Mouse (Mus musculus) limb, embryonic 10.5 days (tissue): ENCODE measurements around the gene Hoxc9. TPM values are rescaled to one million over a fixed set of nuclear protein-coding genes. Genes with fewer than 3 reads are reported as not detected.

Experiments used
- DNase-seq: peaks from one replicate; pipeline ENCODE4 v3.0.0-alpha.2; 2017; ENCODE audit warnings: low spot score
- H3K27ac ChIP-seq: fragments of 300-500 bp; sonication (generic); 2 replicates; pipeline ENCODE4 v1.5.1; 2016; ENCODE audit warnings: mild to moderate bottlenecking
- H3K27me3 ChIP-seq: fragments of 300-500 bp; sonication (generic); 2 replicates; pipeline ENCODE4 v1.6.1; 2016; ENCODE audit warnings: low read depth, mild to moderate bottlenecking; ENCODE audit not compliant: poor library complexity, severe bottlenecking
- H3K36me3 ChIP-seq: fragments of 300-500 bp; sonication (generic); 2 replicates; pipeline ENCODE4 v1.6.1; 2016; ENCODE audit warnings: mild to moderate bottlenecking, moderate library complexity
- H3K4me1 ChIP-seq: fragments of 300-500 bp; sonication (generic); 2 replicates; pipeline ENCODE4 v1.6.1; 2016
- H3K4me3 ChIP-seq: fragments of 300-500 bp; sonication (generic); 2 replicates; pipeline ENCODE4 v1.5.1; 2016; ENCODE audit warnings: mild to moderate bottlenecking, moderate library complexity
- H3K9me3 ChIP-seq: fragments of 300-500 bp; sonication (generic); replicated peaks from 2 replicates; pipeline ENCODE4 v1.6.1; 2016; ENCODE audit warnings: mild to moderate bottlenecking
- WGBS: fragments of 180-500 bp; shearing (Covaris S2); methylation state at CpG from one replicate; pipeline ENCODE4 v1.1.7; 2016; 5-methylcytosine and 5-hydroxymethylcytosine counted together
- polyA plus RNA-seq: library from polyadenylated mRNA; unstranded; fragments of >200 nt; fragmentation: Nextera tagmentation; extraction: Ambion mirVana; gene quantifications from 2 replicates; pipeline ENCODE4 v1.2.1, GENCODE M21; 2016

Gene Hoxc9
- polyA plus RNA-seq, 1 experiment from 2014 or later: 6.9 TPM

DNA sequence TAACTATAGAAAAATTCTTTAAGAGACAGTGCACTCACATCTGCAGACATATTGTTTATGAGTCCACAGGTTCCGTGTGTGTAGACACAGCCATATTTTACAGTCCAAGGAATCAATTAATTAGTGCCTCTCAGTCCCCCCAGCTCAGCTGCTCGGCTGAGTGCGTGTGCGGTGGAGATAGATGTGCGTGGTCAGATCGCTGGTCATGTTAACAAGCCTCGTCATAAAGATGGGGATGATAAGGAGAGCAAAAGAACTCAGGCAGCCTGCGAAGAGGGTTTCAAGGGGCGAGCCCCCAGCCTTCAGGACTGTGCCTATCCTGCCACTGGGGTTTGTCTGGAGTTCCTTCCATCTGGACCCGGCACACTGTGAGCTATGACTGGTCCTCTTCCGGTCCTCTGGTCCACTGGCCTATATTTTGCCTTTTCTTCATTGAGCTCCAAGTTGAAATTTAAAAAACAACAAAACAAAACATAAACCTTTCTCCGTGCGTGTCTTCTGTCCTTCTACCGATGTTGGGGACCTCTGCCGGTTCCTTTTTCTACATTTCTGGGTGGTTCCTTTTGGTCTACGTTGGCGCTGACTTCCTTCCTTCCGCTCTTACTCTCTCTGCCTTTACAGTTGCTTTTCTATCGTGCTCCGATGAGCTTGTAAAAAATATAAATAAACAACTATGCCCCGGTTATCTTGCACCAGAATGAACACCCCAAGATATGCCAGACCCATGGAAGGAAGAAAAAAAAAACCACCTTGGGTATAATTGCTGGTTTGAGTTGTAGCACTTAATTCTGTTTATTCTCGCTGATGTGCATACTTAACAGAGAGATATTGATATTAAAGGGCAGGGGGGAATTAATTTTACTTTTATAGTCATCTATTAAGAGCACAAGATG, 30.8 kb upstream of the Hoxc9 start:
- Histone ChIP-seq H3K4me3 (0 out of 2 replicates have a peak overlapping the region, but pooled peaks have one; percentile 18), H3K4me1 (peaks cover 28% of the 10 kb centered on the region)

DNA sequence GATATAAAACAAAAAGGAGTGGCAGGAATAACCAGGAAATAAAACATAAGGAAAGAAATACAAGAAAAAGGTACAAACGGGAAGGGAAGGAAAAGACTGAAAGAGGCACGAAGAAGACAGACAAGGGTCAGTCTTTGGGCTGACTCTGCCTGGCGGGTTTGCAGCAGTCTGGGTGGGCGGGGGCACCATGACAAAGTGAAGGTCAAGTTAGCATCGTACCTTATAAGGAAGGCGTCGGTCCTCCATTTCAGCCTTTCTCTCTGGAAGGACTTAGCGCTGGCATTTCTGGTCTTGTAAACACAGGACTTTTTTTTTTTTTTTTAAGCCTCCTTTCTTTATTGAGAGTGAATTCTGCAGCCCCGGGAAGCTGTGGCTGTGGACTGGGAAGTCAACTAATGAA, 29.0 kb upstream of the Hoxc9 start:
- Histone ChIP-seq H3K27ac (peak overlapping the region; percentile 93; the same call in 1 of the 2 replicates), H3K4me3 (peak overlapping the region; percentile 40; the same call in 1 of the 2 replicates), H3K9me3 (no peaks in the 10 kb centered on the region), H3K27me3 (peaks cover 100% of the 10 kb centered on the region), H3K4me1 (peaks cover 34% of the 10 kb centered on the region), H3K36me3 (no peaks in the 10 kb centered on the region)
- no peak for DNase-seq
- under 1% methylated on average over 9 of the region's 9 CpGs for WGBS

More for the DNA sequence above, 30.8 kb upstream of the Hoxc9 start:
- Histone ChIP-seq H3K27ac (peak overlapping the region; percentile 8; the same call in 1 of the 2 replicates), H3K9me3 (no peaks in the 10 kb centered on the region), H3K36me3 (no peaks in the 10 kb centered on the region), H3K27me3 (peaks cover 100% of the 10 kb centered on the region)
- WGBS: 10% methylated on average over 22 of the region's 22 CpGs
- DNase-seq: no peak

DNA sequence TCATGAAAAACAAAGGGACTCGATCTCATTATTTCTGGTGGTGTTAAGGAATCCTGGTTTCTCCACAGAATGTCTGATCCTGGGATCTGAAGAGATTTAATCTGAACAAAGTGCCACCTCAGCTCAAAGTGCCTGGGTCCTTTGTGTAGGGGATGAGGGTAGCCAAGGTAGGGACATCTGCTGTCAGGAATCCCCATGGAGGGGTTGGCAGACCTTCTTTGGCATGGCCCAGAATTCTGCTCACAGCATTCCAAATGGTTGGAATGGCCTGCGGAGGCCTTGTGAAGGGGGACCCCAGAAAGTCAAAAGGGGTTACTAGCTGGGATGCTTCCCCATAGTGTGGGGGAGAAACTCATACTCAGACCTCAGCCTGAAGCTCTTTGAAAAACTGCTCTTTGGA, 27.4 kb upstream of the Hoxc9 start:
- 11% methylated on average over 2 of the region's 2 CpGs for WGBS
- H3K27me3 ChIP-seq: peaks cover 100% of the 10 kb centered on the region
- peak overlapping the region; percentile 93 for H3K27ac ChIP-seq
- peak overlapping the region; percentile 40 for H3K4me3 ChIP-seq
- H3K9me3 ChIP-seq: no peaks in the 10 kb centered on the region
- H3K36me3 ChIP-seq: no peaks in the 10 kb centered on the region
- peaks cover 23% of the 10 kb centered on the region; the same call in 1 of the 2 replicates for H3K4me1 ChIP-seq
- DNase-seq: no peak

DNA sequence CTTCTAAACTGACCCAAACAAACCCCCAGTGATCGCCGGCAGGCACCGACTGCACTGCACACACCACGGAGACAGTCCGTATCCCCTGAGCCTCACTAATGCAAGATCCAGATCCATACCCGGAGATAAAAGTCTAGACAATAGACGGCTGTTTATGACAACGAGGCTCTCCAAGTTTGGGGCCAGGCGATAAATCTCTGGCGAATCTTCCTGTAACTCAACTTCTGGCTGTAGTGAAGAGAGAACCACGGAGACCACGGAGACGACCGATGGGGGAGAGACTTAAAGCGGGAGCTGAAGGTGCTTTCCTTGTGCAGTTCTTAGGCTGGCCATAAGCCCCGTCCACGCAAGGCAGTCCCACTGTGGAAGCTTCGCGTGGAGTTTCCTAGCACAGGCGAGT, 26.5 kb upstream of the Hoxc9 start:
- Histone ChIP-seq H3K9me3 (no peaks in the 10 kb centered on the region), H3K4me1 (peaks cover 26% of the 10 kb centered on the region), H3K4me3 (peak overlapping the region; percentile 40), H3K27me3 (peaks cover 100% of the 10 kb centered on the region), H3K27ac (peak overlapping the region; percentile 93), H3K36me3 (no peaks in the 10 kb centered on the region)
- WGBS: 2% methylated on average over 20 of the region's 20 CpGs
- no peak for DNase-seq

DNA sequence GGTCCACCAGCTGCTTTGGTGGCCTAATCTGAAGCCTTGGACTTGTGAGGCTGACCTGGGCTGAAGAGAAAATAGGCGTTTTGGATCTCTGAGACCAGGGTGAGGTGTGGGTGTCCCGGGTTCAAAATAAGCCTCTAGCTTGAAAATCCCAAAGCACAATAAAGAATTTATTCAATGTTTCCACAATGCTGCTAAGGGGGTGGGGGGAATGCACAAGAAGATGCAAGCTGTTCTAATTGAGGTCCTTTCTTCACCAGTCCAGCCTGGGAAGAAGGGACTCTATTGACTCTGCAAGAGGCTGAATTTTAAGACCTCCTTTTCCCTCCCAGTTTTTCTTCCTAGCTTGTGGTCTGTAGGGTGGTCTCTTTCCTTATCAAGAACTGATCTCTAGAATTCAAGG, 25.4 kb upstream of the Hoxc9 start:
- WGBS: 8% methylated on average over 2 of the region's 2 CpGs
- Histone ChIP-seq H3K27me3 (peaks cover 100% of the 10 kb centered on the region), H3K4me3 (peak overlapping the region; percentile 40), H3K9me3 (no peaks in the 10 kb centered on the region), H3K4me1 (peaks cover 32% of the 10 kb centered on the region), H3K27ac (peak overlapping the region; percentile 93), H3K36me3 (no peaks in the 10 kb centered on the region)
- DNase-seq: no peak

DNA sequence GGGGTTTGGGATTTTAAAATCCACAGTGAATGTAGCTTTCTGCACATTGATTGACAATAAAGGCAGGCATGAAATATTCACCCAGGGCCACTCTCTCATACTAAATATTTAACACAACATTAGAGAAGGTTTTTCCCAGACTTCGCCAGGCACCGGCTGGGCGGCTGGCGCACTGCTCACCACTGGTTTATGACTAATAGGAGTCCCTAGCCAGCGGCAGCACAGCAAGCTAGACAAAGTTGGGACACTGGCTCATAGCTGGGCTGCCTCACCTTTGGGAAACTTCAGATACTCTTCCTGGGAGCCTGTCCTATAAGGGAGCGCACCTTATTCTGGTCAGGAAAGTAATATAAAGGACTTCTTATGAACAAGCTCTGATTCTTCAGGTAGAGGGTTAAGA, 22.7 kb upstream of the Hoxc9 start:
- H3K36me3 ChIP-seq: no peaks in the 10 kb centered on the region
- H3K27me3 ChIP-seq: peaks cover 100% of the 10 kb centered on the region
- H3K9me3 ChIP-seq: no peaks in the 10 kb centered on the region
- 2% methylated on average over 6 of the region's 6 CpGs for WGBS
- DNase-seq: no peak
- H3K4me3 ChIP-seq: peak overlapping the region; percentile 57
- H3K27ac ChIP-seq: peak overlapping the region; percentile 93
- peaks cover 57% of the 10 kb centered on the region for H3K4me1 ChIP-seq

DNA sequence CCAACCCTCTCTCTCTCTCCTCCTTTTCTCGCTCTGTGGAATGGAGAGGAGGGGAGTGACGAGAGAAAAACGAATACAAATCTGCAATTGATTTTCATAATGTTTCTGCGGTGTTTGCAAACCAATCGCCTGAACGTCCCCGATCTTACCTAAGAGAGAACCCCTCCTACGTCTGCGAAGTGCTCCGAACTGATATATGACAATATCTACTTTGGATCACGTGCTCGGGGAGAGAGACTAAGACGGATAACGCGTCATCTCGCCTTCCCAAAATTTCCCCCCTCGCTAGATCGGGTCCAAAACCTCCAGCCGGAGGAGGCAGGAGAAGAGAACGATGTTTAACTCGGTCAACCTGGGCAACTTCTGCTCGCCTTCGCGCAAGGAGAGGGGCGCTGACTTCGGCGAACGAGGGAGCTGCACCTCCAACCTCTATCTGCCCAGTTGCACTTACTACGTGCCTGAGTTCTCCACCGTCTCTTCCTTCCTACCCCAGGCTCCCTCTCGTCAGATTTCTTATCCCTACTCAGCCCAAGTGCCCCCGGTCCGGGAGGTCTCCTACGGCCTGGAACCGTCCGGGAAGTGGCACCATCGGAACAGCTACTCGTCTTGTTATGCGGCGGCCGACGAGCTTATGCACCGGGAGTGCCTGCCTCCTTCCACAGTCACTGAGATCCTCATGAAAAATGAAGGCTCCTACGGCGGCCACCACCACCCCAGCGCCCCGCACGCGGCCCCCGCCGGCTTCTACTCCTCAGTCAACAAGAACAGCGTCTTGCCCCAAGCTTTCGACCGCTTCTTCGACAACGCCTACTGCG, 21.8 kb upstream of the Hoxc9 start, which contains the start of gene Hoxc11:
Gene Hoxc11 (plus strand): TSS at position 236 of the 815 bp plus-strand sequence.
- H3K36me3 ChIP-seq: no peaks in the 10 kb centered on the region
- peak within 1 kb of the TSS; percentile 57 for H3K4me3 ChIP-seq
- H3K4me1 ChIP-seq: peaks cover 57% of the 10 kb centered on the region
- no peaks in the 10 kb centered on the region for H3K9me3 ChIP-seq
- H3K27ac ChIP-seq: peak within 1 kb of the TSS; percentile 93
- under 1% methylated on average over 57 of the region's 57 CpGs for WGBS
- peaks cover 100% of the 10 kb centered on the region for H3K27me3 ChIP-seq
- no peak for DNase-seq

DNA sequence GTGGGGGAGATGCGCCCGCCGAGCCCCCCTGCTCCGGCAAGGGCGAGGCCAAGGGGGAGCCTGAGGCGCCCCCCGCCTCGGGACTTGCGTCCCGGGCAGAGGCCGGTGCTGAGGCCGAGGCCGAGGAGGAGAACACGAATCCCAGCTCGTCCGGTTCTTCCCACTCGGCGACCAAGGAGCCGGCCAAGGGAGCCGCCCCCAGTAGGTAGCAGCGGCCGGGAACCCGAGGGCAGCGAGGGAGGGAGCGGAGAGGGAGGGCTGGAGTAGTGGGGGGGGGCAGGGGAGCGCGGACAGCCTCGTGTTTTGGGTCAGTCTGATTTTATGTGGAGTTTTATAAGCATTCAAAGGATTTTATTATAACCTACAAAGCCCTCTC, 21.2 kb upstream of the Hoxc9 start:
- Histone ChIP-seq H3K4me3 (peak overlapping the region; percentile 57), H3K36me3 (no peaks in the 10 kb centered on the region), H3K9me3 (no peaks in the 10 kb centered on the region), H3K27me3 (peaks cover 100% of the 10 kb centered on the region), H3K27ac (peak overlapping the region; percentile 93), H3K4me1 (peaks cover 60% of the 10 kb centered on the region)
- WGBS: under 1% methylated on average over 28 of the region's 28 CpGs
- DNase-seq: no peak

DNA sequence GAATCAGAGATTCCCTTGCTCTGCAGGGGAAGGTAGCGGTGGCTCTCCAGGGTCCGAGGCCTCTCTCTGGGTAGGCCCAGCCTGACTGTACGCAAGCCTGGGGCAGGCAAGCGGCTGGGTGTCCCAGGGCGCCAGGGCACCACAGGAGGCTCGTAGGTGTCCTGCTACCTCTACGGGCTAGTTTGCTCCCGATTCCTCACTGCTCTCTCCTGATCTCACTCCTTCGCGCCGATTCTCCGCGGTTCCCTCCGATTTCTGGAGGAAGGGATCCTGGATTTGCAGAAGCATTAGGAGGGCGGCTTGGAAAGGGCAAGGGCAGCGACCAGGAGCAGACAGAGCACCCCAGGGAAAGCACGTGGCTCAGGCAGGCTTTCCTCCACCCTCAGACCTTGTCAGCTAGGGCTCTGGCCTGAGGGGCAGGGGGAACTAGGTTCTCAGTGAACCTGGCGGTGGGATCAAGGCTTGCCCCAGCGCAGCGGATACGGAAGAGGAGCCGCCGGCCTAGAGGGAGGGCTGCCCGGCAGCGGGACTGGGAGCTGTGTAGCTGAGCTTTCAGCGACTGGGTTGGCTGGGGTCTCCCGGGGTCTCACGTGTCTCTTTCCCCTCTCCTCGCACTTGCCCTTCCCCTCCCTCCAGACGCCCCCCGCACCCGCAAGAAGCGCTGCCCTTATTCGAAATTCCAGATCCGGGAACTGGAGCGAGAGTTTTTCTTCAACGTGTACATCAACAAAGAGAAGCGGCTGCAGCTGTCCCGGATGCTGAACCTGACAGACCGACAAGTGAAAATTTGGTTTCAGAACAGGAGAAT, 20.2 kb upstream of the Hoxc9 start:
- Histone ChIP-seq H3K36me3 (no peaks in the 10 kb centered on the region), H3K27me3 (peaks cover 100% of the 10 kb centered on the region), H3K4me1 (peaks cover 63% of the 10 kb centered on the region), H3K4me3 (peak overlapping the region; percentile 57), H3K27ac (peak overlapping the region; percentile 93), H3K9me3 (no peaks in the 10 kb centered on the region)
- peak; percentile 81 for DNase-seq
- under 1% methylated on average over 40 of the region's 40 CpGs for WGBS

DNA sequence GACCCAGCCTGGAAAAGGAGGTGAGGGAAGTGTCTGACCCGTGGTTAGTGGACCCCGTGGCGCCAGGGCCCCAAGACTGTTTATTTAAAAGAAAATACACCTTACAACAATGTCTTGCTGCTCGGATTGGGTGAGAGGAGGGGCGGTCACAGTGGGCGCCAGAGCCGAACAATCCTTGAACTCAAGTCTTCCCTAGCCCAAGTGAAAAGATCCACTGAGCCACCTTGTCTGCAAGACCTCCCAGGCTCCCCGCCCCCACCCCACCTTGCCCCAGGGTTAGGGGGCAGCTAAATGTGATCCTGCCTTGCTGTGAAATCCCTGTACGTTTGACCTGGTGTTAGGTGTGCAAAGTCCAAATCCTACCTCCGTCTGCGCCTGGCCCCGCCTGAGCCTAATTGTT, 19.3 kb upstream of the Hoxc9 start:
- no peak for DNase-seq
- under 1% methylated on average over 12 of the region's 12 CpGs for WGBS
- Histone ChIP-seq H3K27me3 (peaks cover 100% of the 10 kb centered on the region), H3K4me3 (peak overlapping the region; percentile 57), H3K9me3 (no peaks in the 10 kb centered on the region), H3K36me3 (no peaks in the 10 kb centered on the region), H3K27ac (peak overlapping the region; percentile 93), H3K4me1 (peaks cover 70% of the 10 kb centered on the region)

DNA sequence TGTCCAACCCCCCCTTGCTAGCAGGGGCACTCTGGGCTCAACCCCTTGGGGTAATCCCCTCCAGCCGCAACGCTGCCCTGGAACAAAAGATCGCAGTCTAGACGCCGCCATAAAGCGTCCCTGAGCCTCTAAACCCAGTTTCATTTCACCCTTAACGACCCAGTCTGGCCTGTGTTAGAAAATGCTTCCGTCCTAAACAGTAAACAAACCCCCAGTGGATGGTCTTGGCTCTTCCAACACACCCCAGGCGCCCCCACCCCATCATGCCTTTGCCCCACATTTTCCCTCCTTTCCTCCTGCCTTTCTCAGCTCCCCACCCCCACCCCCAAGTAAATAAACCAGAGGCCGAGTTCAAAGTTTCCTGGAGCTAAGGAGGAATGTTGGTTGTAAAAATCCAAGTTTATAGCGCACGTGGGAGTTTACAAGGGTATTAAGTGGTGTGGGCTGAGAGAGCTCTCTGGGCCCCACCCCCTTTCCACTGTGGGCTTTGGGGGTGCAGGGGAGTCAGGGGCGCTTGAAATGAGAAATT, 16.5 kb upstream of the Hoxc9 start:
- no peak for DNase-seq
- Histone ChIP-seq H3K4me3 (peak overlapping the region; percentile 58), H3K27ac (peak overlapping the region; percentile 93), H3K9me3 (no peaks in the 10 kb centered on the region), H3K27me3 (peaks cover 100% of the 10 kb centered on the region), H3K4me1 (peaks cover 75% of the 10 kb centered on the region), H3K36me3 (no peaks in the 10 kb centered on the region)
- under 1% methylated on average over 13 of the region's 13 CpGs for WGBS

DNA sequence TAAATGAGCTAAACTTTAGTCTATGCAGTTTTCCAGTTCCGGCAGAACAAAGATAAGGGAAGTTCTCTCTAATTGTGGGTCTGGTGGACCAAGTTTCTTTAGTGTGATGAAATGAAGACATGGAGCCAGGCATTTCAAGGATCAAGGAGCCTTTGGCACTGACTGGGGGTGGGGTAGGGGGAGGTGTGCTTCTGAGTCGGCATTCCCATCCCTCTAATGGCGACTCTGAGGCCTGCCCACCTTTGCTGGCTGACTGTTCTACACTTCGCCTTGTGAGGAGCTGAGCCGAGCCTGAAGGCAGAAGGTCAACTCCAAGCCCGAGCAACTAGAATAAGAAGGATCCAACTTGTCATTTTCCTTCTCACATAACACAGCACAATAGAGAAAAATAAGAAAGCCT, 14.5 kb upstream of the Hoxc9 start:
- Histone ChIP-seq H3K9me3 (no peaks in the 10 kb centered on the region), H3K4me3 (peak overlapping the region; percentile 58), H3K36me3 (no peaks in the 10 kb centered on the region), H3K4me1 (peaks cover 63% of the 10 kb centered on the region), H3K27ac (peak overlapping the region; percentile 93), H3K27me3 (peaks cover 100% of the 10 kb centered on the region)
- DNase-seq: no peak
- WGBS: 3% methylated on average over 6 of the region's 6 CpGs
